Mouse (Mus musculus) heart, postnatal 25 days (tissue): ENCODE measurements around the gene Elk4. TPM values are rescaled to one million over a fixed set of nuclear protein-coding genes. Genes with fewer than 3 reads are reported as not detected.

Source experiments
- DNase-seq: peaks from one replicate; pipeline ENCODE4 v3.0.0; 2022; ENCODE audit warnings: low spot score
- intact Hi-C: fragments of 180-260 bp; cut with DNase I; formaldehyde crosslinking; loops from one replicate; pipeline ENCODE4 v1.15.1; 2025
- total RNA-seq, 2 experiments: library from RNA; stranded (reverse); gene quantifications; 2 replicates each; pipeline ENCODE4 v1.2.3; 2021

Gene Elk4
- total RNA-seq, 2 experiments from 2014 or later, result 87.2 to 87.5 TPM

GRCm38 (mm10) chr1:132055054-132055664, 47.8 kb downstream of the Elk4 start:
- DNase-seq, result no peak
- intact Hi-C loops, result no loop called here

- DNase-seq, result no peak
- intact Hi-C loops, result no loop called here
These were observed 51.2 kb downstream of the Elk4 start for GRCm38 (mm10) chr1:132058558-132058957.

GRCm38 (mm10) chr1:132060036-132060769, 52.8 kb downstream of the Elk4 start:
- no peak for DNase-seq
- intact Hi-C loops, result no loop called here

GRCm38 (mm10) chr1:132061750-132062541, 54.5 kb downstream of the Elk4 start:
- intact Hi-C loops, result no loop called here
- DNase-seq, result no peak

GRCm38 (mm10) chr1:132063096-132063495, 55.7 kb downstream of the Elk4 start:
- intact Hi-C loops, result no loop called here
- DNase-seq, result no peak

- no peak for DNase-seq
- intact Hi-C loops, result loop anchor here (5.0 kb wide), 1 partner anchor 52 kb away; no protein-coding TSS in a partner anchor
These were observed 57.6 kb downstream of the Elk4 start for GRCm38 (mm10) chr1:132065001-132065400.

- intact Hi-C loops, result loop anchor here (5.0 kb wide), 1 partner anchor 52 kb away; no protein-coding TSS in a partner anchor
- no peak for DNase-seq
These were observed 58.2 kb downstream of the Elk4 start for GRCm38 (mm10) chr1:132065475-132066172.

- DNase-seq, result no peak
- intact Hi-C loops, result loop anchor here (5.0 kb wide), 1 partner anchor 50 kb away; no protein-coding TSS in a partner anchor
These were observed 60.2 kb downstream of the Elk4 start, which contains the start of gene Mfsd4a for GRCm38 (mm10) chr1:132067261-132068255. Gene Mfsd4a (minus strand): TSS chr1:132068062.

GRCm38 (mm10) chr1:132069436-132069835, 62.0 kb downstream of the Elk4 start:
- DNase-seq, result no peak
- intact Hi-C loops, result loop anchor here (5.0 kb wide), 1 partner anchor 48 kb away; no protein-coding TSS in a partner anchor

- no peak for DNase-seq
- intact Hi-C loops, result no loop called here
These were observed 63.3 kb downstream of the Elk4 start for GRCm38 (mm10) chr1:132070659-132071058.

GRCm38 (mm10) chr1:132075576-132075975, 68.2 kb downstream of the Elk4 start:
- intact Hi-C loops, result no loop called here
- no peak for DNase-seq

GRCm38 (mm10) chr1:132078413-132078812, 71.0 kb downstream of the Elk4 start:
- no peak for DNase-seq
- intact Hi-C loops, result no loop called here

Other genes starting within 250 kb of the Elk4 start
- 1 to 10 TPM; 3.1 to 5.1 TPM for gene Pm20d1, start 210.2 kb upstream of the Elk4 start, total RNA-seq
- gene Slc41a1, start 180.1 kb upstream of the Elk4 start, total RNA-seq, result 10 to 100 TPM; 52.4 to 61.4 TPM
- 10 to 100 TPM; 11.8 to 12.8 TPM for gene Rab29, start 140.4 kb upstream of the Elk4 start, total RNA-seq
- gene Nucks1, start 97.1 kb upstream of the Elk4 start, total RNA-seq, result 10 to 100 TPM; 58.4 to 59.1 TPM
- 1 to 10 TPM; 3.8 to 5.2 TPM for gene Slc45a3, start 44.6 kb upstream of the Elk4 start, total RNA-seq
- 1 to 10 TPM; 1.3 to 1.6 TPM for gene Mfsd4a, start 60.5 kb downstream of the Elk4 start, total RNA-seq
- gene Cdk18, start 132.1 kb downstream of the Elk4 start, total RNA-seq, result 10 to 100 TPM; 10.9 to 12.0 TPM
- not detected for gene Lemd1, start 183.8 kb downstream of the Elk4 start, total RNA-seq
- gene AC124108.1, start 183.8 kb downstream of the Elk4 start, total RNA-seq, result not detected
- gene Gm10188, start 222.2 kb downstream of the Elk4 start, total RNA-seq, result not detected